In the genomic region with DNA sequence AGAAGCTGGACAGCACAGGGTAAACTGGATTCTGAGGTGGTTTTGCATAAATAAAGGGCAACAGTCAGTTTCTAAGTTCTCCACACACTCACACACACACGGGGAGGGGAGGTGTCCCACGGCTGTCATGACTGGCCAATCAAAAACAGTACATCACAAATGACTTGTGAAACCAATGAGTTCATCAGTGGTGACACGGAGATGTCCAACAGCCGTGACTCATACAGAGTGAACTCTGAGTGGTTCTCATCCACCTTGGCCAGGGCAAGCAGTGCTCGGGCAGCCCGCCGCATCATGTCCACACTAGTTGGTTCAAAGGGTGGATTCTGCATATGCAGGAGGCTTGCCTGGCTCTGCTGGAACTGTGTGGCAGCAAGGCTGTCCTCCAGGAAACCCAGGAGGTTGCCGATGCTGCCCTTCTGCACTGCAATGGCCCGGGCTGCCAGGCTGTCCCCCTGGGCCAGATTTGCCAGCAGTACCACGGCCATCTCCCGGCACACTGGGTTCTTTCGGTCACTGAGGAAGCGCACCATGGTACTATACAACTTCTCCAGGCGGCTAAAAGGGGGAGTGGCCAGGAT, we compare ENCODE assay signal across 16 mouse cellular contexts. TPM values are rescaled to one million over a fixed set of nuclear protein-coding genes. Genes with fewer than 3 reads are reported as not detected.
DNase-seq lines count a peak whose midpoint lies in the region; ATAC-seq and TF ChIP-seq lines count a peak whose summit lies in the region.
"Had no signal": no experiment of that assay in that cellular context is flagged by ENCODE, and none has a peak within 500 bp of the region (broad histone marks: within the 10 kb centered on the region; RNA-seq: fewer than 3 reads in every experiment).

No protein-coding gene starts in this region.

- H3K4me3 ChIP-seq in lung, postnatal 0 days (ENCODE audit: low read depth, low read length): no peak overlapping the region
- H3K4me3 ChIP-seq: erythroblast, embryonic 14.5 days; gastrocnemius, adult 2 months; kidney, embryonic 15.5 days; liver, embryonic 12.5 days; midbrain, embryonic 12.5 days had no signal

- no peak overlapping the region for H3K4me2 ChIP-seq in lung, postnatal 0 days (replicated peaks; ENCODE audit: low read depth, low read length)
- H3K4me2 ChIP-seq: kidney, embryonic 15.5 days; liver, embryonic 12.5 days; midbrain, embryonic 12.5 days had no signal

- no peak for TF ChIP-seq CTCF in lung, postnatal 0 days (IDR thresholded peaks at IDR 0.05)

- H3K9me3 ChIP-seq in lung, postnatal 0 days (ENCODE audit: low read length): no peaks in the 10 kb centered on the region
- H3K9me3 ChIP-seq: kidney, embryonic 15.5 days; liver, embryonic 12.5 days; midbrain, embryonic 12.5 days had no signal

- peak; percentile 8; the same call in 1 of the 2 replicates for ATAC-seq in lung, postnatal 0 days
- ATAC-seq: forebrain, embryonic 16.5 days; liver, embryonic 12.5 days had no signal

- 82% methylated on average over 14 of the region's 14 CpGs for WGBS in lung, postnatal 0 days

- peak; percentile 32 for DNase-seq in cerebellum, adult 8-10 months
- no peak for DNase-seq in cerebellum, adult 9-11 months
- DNase-seq in lung, postnatal 0 days (ENCODE audit: low spot score): no peak
- no peak for DNase-seq in lung, postnatal 4 days
- DNase-seq in adrenal gland, postnatal 36 days: peak; percentile 34 to 57
- no peak for DNase-seq in kidney, postnatal 4 days
- no peak for DNase-seq in kidney, postnatal 10 days
- DNase-seq: gastrocnemius, adult 2 months; heart, postnatal 10 days; lung, postnatal 10 days; right cerebral cortex, postnatal 14 days had no signal

- H3K9ac ChIP-seq in lung, postnatal 0 days (replicated peaks; ENCODE audit: low read depth): no peak overlapping the region
- H3K9ac ChIP-seq: kidney, embryonic 15.5 days; liver, embryonic 12.5 days; midbrain, embryonic 12.5 days had no signal

- TF ChIP-seq EP300 in lung, postnatal 0 days (IDR thresholded peaks at IDR 0.05): no peak

- peaks cover 38% of the 10 kb centered on the region for H3K36me3 ChIP-seq in lung, postnatal 0 days (ENCODE audit: insufficient read depth, low read length)

- no peak overlapping the region for H3K27ac ChIP-seq in lung, postnatal 0 days (ENCODE audit: low read length)
- H3K27ac ChIP-seq: gastrocnemius, adult 2 months; kidney, embryonic 15.5 days; liver, embryonic 12.5 days; midbrain, embryonic 12.5 days had no signal

- peaks cover 3% of the 10 kb centered on the region; the same call in 1 of the 2 replicates for H3K4me1 ChIP-seq in lung, postnatal 0 days (ENCODE audit: insufficient read depth, low read depth, low read length)

- H3K27me3 ChIP-seq in lung, postnatal 0 days (replicated peaks; ENCODE audit: insufficient read depth, low read length): no peaks in the 10 kb centered on the region
- H3K27me3 ChIP-seq: kidney, embryonic 15.5 days; liver, embryonic 12.5 days; midbrain, embryonic 12.5 days had no signal

RNA-seq across cellular contexts. Expression of a gene that starts 7.8 kb away (rescaled TPM):
- polyA plus RNA-seq in lung, postnatal 0 days (2015; fragmentation: Nextera tagmentation; extraction: Ambion mirVana): 17.3 and 17.8 TPM in 2 replicates
- 10 to 100 TPM; 17.7 to 20.8 TPM for total RNA-seq in adrenal gland, postnatal 36 days (2021)

RNA-seq across cellular contexts. Expression of a gene that starts 30.3 kb away (rescaled TPM):
- 5.8 and 9.4 TPM in 2 replicates for polyA plus RNA-seq in lung, postnatal 0 days (2015; fragmentation: Nextera tagmentation; extraction: Ambion mirVana)
- 10 to 100 TPM; 15.2 to 24.9 TPM for total RNA-seq in adrenal gland, postnatal 36 days (2021)

Comparison
In these comparisons a context has a peak if more than half of its experiments do, and no peak if none do; other contexts are left out.
1. DNase-seq: peak in cerebellum, adult 8-10 months (single experiment) and adrenal gland, postnatal 36 days (2 of 2); none in cerebellum, adult 9-11 months (single experiment), lung, postnatal 0 days (single experiment), lung, postnatal 4 days (0 of 2), kidney, postnatal 4 days (0 of 2) and kidney, postnatal 10 days (single experiment).